Mouse (Mus musculus) lung, adult 2 months (tissue): ENCODE measurements around the gene Wt1. TPM values are rescaled to one million over a fixed set of nuclear protein-coding genes. Genes with fewer than 3 reads are reported as not detected.

Experiments used
- DNase-seq: peaks from one replicate; pipeline ENCODE4 v3.0.0; 2022
- H3K4me1 ChIP-seq: fragments of 200-500 bp; 2 replicates; pipeline ENCODE4 v1.6.1; 2011; ENCODE audit warnings: low read length; ENCODE audit not compliant: control insufficient read depth, insufficient read depth
- H3K4me3 ChIP-seq: fragments of 200-500 bp; replicated peaks from 2 replicates; pipeline ENCODE3; 2011; ENCODE audit warnings: low read depth, mild to moderate bottlenecking, control low read depth, low read length; ENCODE audit errors: extremely low read depth
- CTCF ChIP-seq: fragments of 200-500 bp; IDR thresholded peaks from 2 replicates; pipeline ENCODE4 v1.5.1; 2011; ENCODE audit warnings: mild to moderate bottlenecking, low read length, control low read depth; ENCODE audit not compliant: insufficient read depth
- POLR2A ChIP-seq: fragments of 200-500 bp; IDR thresholded peaks from 2 replicates; pipeline ENCODE4 v1.6.1; 2011; ENCODE audit warnings: low read depth, mild to moderate bottlenecking, control low read depth, low read length, borderline replicate concordance; ENCODE audit errors: extremely low read depth
- WGBS: fragments of 180-500 bp; shearing (Covaris S2); methylation state at CpG from one replicate; pipeline ENCODE4 v1.1.7; 2018; 5-methylcytosine and 5-hydroxymethylcytosine counted together
- polyA plus RNA-seq: library from polyadenylated mRNA; depleted of rRNA; stranded (reverse); fragments of >200 nt; gene quantifications from 2 replicates; pipeline ENCODE4 v1.2.3, GENCODE M21; 2012; rRNA removed

The Wt1 gene
- polyA plus RNA-seq, 1 experiment = 4.9 TPM

GRCm38 (mm10) chr2:105200152-105200551 lies 73.8 kb downstream of the Wt1 start:
- DNase-seq = no peak
- TF ChIP-seq CTCF (no peak), POLR2A (no peak)
- no peaks in the 10 kb centered on the region for H3K4me1 ChIP-seq
- WGBS = 51% methylated on average over 8 of the region's 8 CpGs
- no peak overlapping the region for H3K4me3 ChIP-seq

- Histone ChIP-seq H3K4me3 (no peak overlapping the region), H3K4me1 (no peaks in the 10 kb centered on the region)
- WGBS = 53% methylated on average over 9 of the region's 9 CpGs
- no peak for DNase-seq
- TF ChIP-seq POLR2A (no peak), CTCF (no peak)
These were observed 80.3 kb downstream of the Wt1 start for GRCm38 (mm10) chr2:105206563-105207174.

- DNase-seq = no peak
- no peak for TF ChIP-seq CTCF
- TF ChIP-seq POLR2A = no peak
- Histone ChIP-seq H3K4me1 (no peaks in the 10 kb centered on the region), H3K4me3 (no peak overlapping the region)
- WGBS = 57% methylated on average over 7 of the region's 7 CpGs
These were observed 86.5 kb downstream of the Wt1 start for GRCm38 (mm10) chr2:105212839-105213238.

DNA sequence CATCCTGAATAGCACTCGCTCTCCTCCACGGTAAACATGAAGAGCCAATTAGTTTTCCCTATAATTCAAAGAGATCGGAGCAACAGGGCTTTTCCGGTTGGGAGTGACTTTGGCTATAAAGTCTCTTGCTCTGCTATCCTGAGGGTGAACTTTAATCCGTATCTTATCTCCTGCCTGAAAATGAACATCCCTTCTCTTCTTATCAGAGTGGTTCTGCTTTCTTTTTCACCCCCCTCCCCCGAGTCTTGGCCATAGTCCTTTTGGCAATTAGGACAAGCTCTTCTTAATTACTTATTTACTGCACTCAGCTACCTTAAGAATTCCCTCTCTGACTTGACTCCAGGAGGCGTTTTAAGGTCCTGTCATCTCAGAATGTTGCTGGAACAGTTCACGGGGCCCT lies 89.6 kb downstream of the Wt1 start:
- Histone ChIP-seq H3K4me3 (no peak overlapping the region), H3K4me1 (no peaks in the 10 kb centered on the region)
- WGBS = 35% methylated on average over 8 of the region's 8 CpGs
- DNase-seq = no peak
- TF ChIP-seq CTCF = no peak

- TF ChIP-seq CTCF = no peak
- TF ChIP-seq POLR2A = no peak
- Histone ChIP-seq H3K4me1 (peaks cover under 1% of the 10 kb centered on the region; the same call in 1 of the 2 replicates), H3K4me3 (no peak overlapping the region)
- WGBS = 74% methylated on average over 5 of the region's 5 CpGs
- no peak for DNase-seq
These were observed 92.9 kb downstream of the Wt1 start for GRCm38 (mm10) chr2:105219229-105219628.

- no peak for TF ChIP-seq CTCF
- TF ChIP-seq POLR2A = no peak
These were observed 93.3 kb downstream of the Wt1 start for GRCm38 (mm10) chr2:105219664-105220063.

GRCm38 (mm10) chr2:105220738-105221303 lies 94.5 kb downstream of the Wt1 start:
- Histone ChIP-seq H3K4me1 (peaks cover 2% of the 10 kb centered on the region; the same call in 1 of the 2 replicates), H3K4me3 (no peak overlapping the region)
- 74% methylated on average over 9 of the region's 9 CpGs for WGBS
- TF ChIP-seq POLR2A = no peak
- no peak for TF ChIP-seq CTCF
- DNase-seq = no peak

More at GRCm38 (mm10) chr2:105219664-105220063, 93.3 kb downstream of the Wt1 start:
- Histone ChIP-seq H3K4me1 (peaks cover 2% of the 10 kb centered on the region; the same call in 1 of the 2 replicates), H3K4me3 (no peak overlapping the region)
- DNase-seq = no peak
- WGBS = 41% methylated on average over 8 of the region's 8 CpGs

Other genes with a start within 250 kb of the Wt1 start
- 15.5 and 24.7 TPM in 2 replicates for gene Eif3m, start 109.4 kb upstream of the Wt1 start, polyA plus RNA-seq
- gene Gm11060, start 34.5 kb upstream of the Wt1 start, polyA plus RNA-seq = not detected in 2 replicates
- 0.19 TPM in 1 of 2 replicates, not detected in the other for gene Them7, start 97.8 kb downstream of the Wt1 start, polyA plus RNA-seq